Mouse (Mus musculus): ENCODE data around the gene Exoc6. TPM values are rescaled to one million over a fixed set of nuclear protein-coding genes. Genes with fewer than 3 reads are reported as not detected.

The Exoc6 gene
- total and polyA plus RNA-seq, 2 experiments: 6.4 to 21.8 TPM

GRCm38 (mm10) chr19:37559286-37560079 lies 9.3 kb downstream of the Exoc6 start:
- no peaks in the 10 kb centered on the region for H3K36me3 ChIP-seq (ENCODE audit: control insufficient read depth, insufficient read depth, low read length)
- H3K4me1 ChIP-seq (ENCODE audit: control insufficient read depth, insufficient read depth, low read length): peaks cover 18% of the 10 kb centered on the region
- peak overlapping the region; percentile 19 for H3K9ac ChIP-seq (ENCODE audit: low read depth, low read length)
- 9% methylated on average over 9 of the region's 9 CpGs for WGBS
- H3K27ac ChIP-seq (replicated peaks; ENCODE audit: insufficient read depth, low read depth, low read length): peak overlapping the region; percentile 64
- DNase-seq (ENCODE audit: extremely low read depth, low read depth, low spot score): peak; percentile 55
- H3K27me3 ChIP-seq (ENCODE audit: control insufficient read depth, insufficient read depth, low read length): no peaks in the 10 kb centered on the region
- no peak overlapping the region for H3K4me3 ChIP-seq (ENCODE audit: insufficient read depth, low read depth, low read length)
- TF ChIP-seq POLR2A (IDR thresholded peaks at IDR 0.05; ENCODE audit: extremely low read depth, insufficient read depth, low read length) (no peak), CTCF (IDR thresholded peaks at IDR 0.05; ENCODE audit: low read depth, low read length) (0 out of 2 replicates have a peak, but pooled peaks have one; percentile 17)
- H3K79me2 ChIP-seq (ENCODE audit: control insufficient read depth, insufficient read depth, low read length): peaks cover 25% of the 10 kb centered on the region; the same call in 1 of the 2 replicates

DNA sequence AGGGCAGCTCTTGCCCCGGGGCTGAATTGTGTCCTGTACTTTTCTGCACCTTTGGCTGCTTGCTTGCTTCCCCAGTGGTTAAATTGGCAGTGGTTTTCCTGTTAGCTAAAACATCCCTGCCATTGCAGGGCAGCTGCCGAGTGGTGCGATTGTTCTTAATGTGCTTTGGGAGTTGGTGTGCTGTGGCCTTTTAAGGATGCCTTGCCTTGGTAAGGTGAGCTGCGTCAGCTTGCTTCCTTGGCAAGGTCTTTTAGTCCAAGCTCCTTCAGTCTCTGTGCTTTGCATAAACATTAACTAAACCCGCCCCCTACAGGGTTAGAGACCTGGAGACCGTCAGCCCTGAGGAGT lies 9.8 kb downstream of the Exoc6 start:
- no peak overlapping the region; the same call in 1 of the 2 replicates for H3K4me3 ChIP-seq (ENCODE audit: insufficient read depth, low read depth, low read length)
- WGBS: 6% methylated on average over 6 of the region's 6 CpGs
- peak overlapping the region; percentile 32 for H3K9ac ChIP-seq (ENCODE audit: low read depth, low read length)
- H3K36me3 ChIP-seq (ENCODE audit: control insufficient read depth, insufficient read depth, low read length): no peaks in the 10 kb centered on the region
- peaks cover 29% of the 10 kb centered on the region; the same call in 1 of the 2 replicates for H3K79me2 ChIP-seq (ENCODE audit: control insufficient read depth, insufficient read depth, low read length)
- H3K4me1 ChIP-seq (ENCODE audit: control insufficient read depth, insufficient read depth, low read length): peaks cover 18% of the 10 kb centered on the region
- TF ChIP-seq CTCF (IDR thresholded peaks at IDR 0.05; ENCODE audit: low read depth, low read length): no peak
- H3K27ac ChIP-seq (replicated peaks; ENCODE audit: insufficient read depth, low read depth, low read length): peak overlapping the region; percentile 64
- no peaks in the 10 kb centered on the region for H3K27me3 ChIP-seq (ENCODE audit: control insufficient read depth, insufficient read depth, low read length)
- peak; percentile 85 for DNase-seq (ENCODE audit: extremely low read depth, low read depth, low spot score)

DNA sequence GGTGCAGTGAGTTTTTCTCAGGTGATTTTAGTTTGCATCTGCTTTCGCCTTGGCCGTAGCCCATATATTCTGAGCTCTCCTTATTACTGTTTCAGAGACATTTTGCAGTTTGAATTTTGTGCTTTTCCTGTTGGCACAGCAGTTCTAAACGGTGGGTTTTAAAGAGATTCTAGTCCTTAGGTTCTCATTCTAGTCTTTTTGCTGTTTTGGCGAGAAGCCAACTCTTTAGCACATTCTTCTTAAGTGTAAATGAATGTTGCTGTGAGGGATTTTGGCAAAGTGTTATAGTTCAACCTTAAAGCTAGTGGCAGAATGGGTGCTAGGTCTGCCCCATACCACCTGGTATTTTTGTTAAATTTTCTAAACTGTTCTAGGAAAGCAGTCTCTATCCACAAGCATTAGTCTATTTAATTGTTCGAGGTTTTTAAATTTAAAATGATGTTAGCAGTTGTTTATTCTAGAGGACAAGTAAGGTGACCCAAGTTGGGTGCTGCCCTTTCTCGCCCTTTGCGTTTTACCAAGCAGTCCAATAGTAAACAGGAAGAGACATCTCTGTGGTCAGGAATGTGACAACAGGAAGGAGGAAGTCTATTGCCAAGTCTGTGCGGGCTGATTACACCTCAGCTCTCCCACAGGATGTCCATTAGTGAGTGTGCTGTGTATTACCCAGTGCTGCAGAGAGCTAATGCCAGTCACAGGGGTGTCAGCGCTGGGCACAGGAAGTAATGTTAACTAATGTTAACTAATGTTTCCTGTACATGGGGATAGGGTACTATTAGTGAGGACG lies 11.1 kb downstream of the Exoc6 start:
- no peak overlapping the region for H3K9ac ChIP-seq (ENCODE audit: low read depth, low read length)
- DNase-seq (ENCODE audit: extremely low read depth, low read depth, low spot score): peak; percentile 60
- peaks cover 16% of the 10 kb centered on the region for H3K4me1 ChIP-seq (ENCODE audit: control insufficient read depth, insufficient read depth, low read length)
- H3K4me3 ChIP-seq (ENCODE audit: insufficient read depth, low read depth, low read length): no peak overlapping the region
- H3K27me3 ChIP-seq (ENCODE audit: control insufficient read depth, insufficient read depth, low read length): no peaks in the 10 kb centered on the region
- no peak for TF ChIP-seq POLR2A (IDR thresholded peaks at IDR 0.05; ENCODE audit: extremely low read depth, insufficient read depth, low read length)
- no peak for TF ChIP-seq CTCF (IDR thresholded peaks at IDR 0.05; ENCODE audit: low read depth, low read length)
- peaks cover 23% of the 10 kb centered on the region; the same call in 1 of the 2 replicates for H3K79me2 ChIP-seq (ENCODE audit: control insufficient read depth, insufficient read depth, low read length)
- peak overlapping the region; percentile 58 for H3K27ac ChIP-seq (replicated peaks; ENCODE audit: insufficient read depth, low read depth, low read length)
- H3K36me3 ChIP-seq (ENCODE audit: control insufficient read depth, insufficient read depth, low read length): no peaks in the 10 kb centered on the region
- 33% methylated on average over 10 of the region's 10 CpGs for WGBS

DNA sequence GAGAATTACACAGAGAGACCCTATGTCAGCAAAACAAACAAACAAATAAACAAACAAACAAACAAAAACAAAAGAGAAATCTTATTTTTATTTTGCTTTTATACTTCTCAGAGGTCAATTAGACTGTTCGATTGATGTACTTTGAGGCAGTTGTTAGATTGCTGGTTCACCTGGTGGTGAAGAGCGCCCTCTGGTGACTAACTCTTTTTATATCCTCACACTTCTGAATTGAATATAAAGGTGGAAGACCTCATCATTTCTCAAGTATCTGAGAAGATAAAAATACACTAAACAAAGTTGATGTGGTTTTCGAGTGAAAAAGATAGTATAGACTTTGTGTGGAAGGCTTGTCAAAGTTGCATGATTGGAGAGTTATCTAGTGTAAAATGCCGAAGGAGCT lies 13.5 kb downstream of the Exoc6 start:
- Histone ChIP-seq H3K9ac (ENCODE audit: low read depth, low read length) (no peak overlapping the region), H3K4me3 (ENCODE audit: insufficient read depth, low read depth, low read length) (no peak overlapping the region), H3K36me3 (ENCODE audit: control insufficient read depth, insufficient read depth, low read length) (no peaks in the 10 kb centered on the region), H3K4me1 (ENCODE audit: control insufficient read depth, insufficient read depth, low read length) (peaks cover 14% of the 10 kb centered on the region), H3K79me2 (ENCODE audit: control insufficient read depth, insufficient read depth, low read length) (peaks cover 22% of the 10 kb centered on the region; the same call in 1 of the 2 replicates), H3K27ac (replicated peaks; ENCODE audit: insufficient read depth, low read depth, low read length) (no peak overlapping the region), H3K27me3 (ENCODE audit: control insufficient read depth, insufficient read depth, low read length) (no peaks in the 10 kb centered on the region)
- 21% methylated on average over 4 of the region's 4 CpGs for WGBS
- DNase-seq (ENCODE audit: extremely low read depth, low read depth, low spot score): peak; percentile 61
- TF ChIP-seq POLR2A (IDR thresholded peaks at IDR 0.05; ENCODE audit: extremely low read depth, insufficient read depth, low read length) (no peak), CTCF (IDR thresholded peaks at IDR 0.05; ENCODE audit: low read depth, low read length) (peak; percentile 59)

GRCm38 (mm10) chr19:37565806-37566205 lies 15.6 kb downstream of the Exoc6 start:
- no peak overlapping the region for H3K9ac ChIP-seq (ENCODE audit: low read depth, low read length)
- 71% methylated on average over 7 of the region's 7 CpGs for WGBS
- TF ChIP-seq POLR2A (IDR thresholded peaks at IDR 0.05; ENCODE audit: extremely low read depth, insufficient read depth, low read length) (no peak), CTCF (IDR thresholded peaks at IDR 0.05; ENCODE audit: low read depth, low read length) (0 out of 2 replicates have a peak, but pooled peaks have one; percentile 13)
- no peaks in the 10 kb centered on the region for H3K27me3 ChIP-seq (ENCODE audit: control insufficient read depth, insufficient read depth, low read length)
- DNase-seq (ENCODE audit: extremely low read depth, low read depth, low spot score): no peak
- H3K4me1 ChIP-seq (ENCODE audit: control insufficient read depth, insufficient read depth, low read length): peaks cover 4% of the 10 kb centered on the region
- H3K27ac ChIP-seq (replicated peaks; ENCODE audit: insufficient read depth, low read depth, low read length): no peak overlapping the region
- peaks cover 28% of the 10 kb centered on the region; the same call in 1 of the 2 replicates for H3K79me2 ChIP-seq (ENCODE audit: control insufficient read depth, insufficient read depth, low read length)
- no peak overlapping the region for H3K4me3 ChIP-seq (ENCODE audit: insufficient read depth, low read depth, low read length)
- H3K36me3 ChIP-seq (ENCODE audit: control insufficient read depth, insufficient read depth, low read length): no peaks in the 10 kb centered on the region
